Mouse (Mus musculus) E14TG2a.4 (cell line): ENCODE measurements at regions not wholly inside any gene's neighbourhood (a gene's known extent, or its start where the extent isn't known, plus 50 kb on each side); places are given as distances from the start of the nearest gene placed in this dataset.

Experiments used
- H3K27me3 ChIP-seq: 2 replicates; pipeline ENCODE4 v1.6.1; 2014; ENCODE audit warnings: low read length, control low read depth; ENCODE audit not compliant: insufficient read depth
- H3K36me3 ChIP-seq: 2 replicates; pipeline ENCODE4 v1.6.1; 2014; ENCODE audit warnings: low read length, control low read depth; ENCODE audit not compliant: insufficient read depth
- H3K4me1 ChIP-seq: replicated peaks from 2 replicates; pipeline ENCODE4 v1.6.1; 2014; ENCODE audit warnings: low read depth, low read length, control low read depth
- H3K4me3 ChIP-seq: replicated peaks from 2 replicates; pipeline ENCODE4 v1.5.1; 2014; ENCODE audit warnings: mild to moderate bottlenecking, low read length
- H3K9me3 ChIP-seq: 2 replicates; pipeline ENCODE4 v1.6.1; 2014; ENCODE audit warnings: low read length, control low read depth
- CTCF ChIP-seq: conservative IDR thresholded peaks from 2 replicates; pipeline ENCODE4 v1.5.1; 2014; ENCODE audit warnings: low read length
- NANOG ChIP-seq: IDR thresholded peaks from 2 replicates; pipeline ENCODE4 v1.6.1; 2014; ENCODE audit warnings: borderline replicate concordance, low read length, mixed read lengths
- POU5F1 ChIP-seq: IDR thresholded peaks from 2 replicates; pipeline ENCODE4 v1.6.1; 2014; ENCODE audit warnings: low read length, borderline replicate concordance

GRCm38 (mm10) chr8:82702044-82702443 is 71.9 kb downstream of the Zfp330 start:
- TF ChIP-seq NANOG (no peak), CTCF (no peak), POU5F1 (no peak)
- no peak overlapping the region for H3K4me3 ChIP-seq
- H3K9me3 ChIP-seq: no peaks in the 10 kb centered on the region
- H3K4me1 ChIP-seq: no peaks in the 10 kb centered on the region
- H3K36me3 ChIP-seq: no peaks in the 10 kb centered on the region
- H3K27me3 ChIP-seq: no peaks in the 10 kb centered on the region

- H3K4me3 ChIP-seq: no peak overlapping the region
- no peaks in the 10 kb centered on the region for H3K4me1 ChIP-seq
- no peaks in the 10 kb centered on the region for H3K36me3 ChIP-seq
- H3K27me3 ChIP-seq: no peaks in the 10 kb centered on the region
- TF ChIP-seq POU5F1 (no peak), CTCF (no peak), NANOG (no peak)
- H3K9me3 ChIP-seq: no peaks in the 10 kb centered on the region
Observed at GRCm38 (mm10) chr8:82700471-82700870, 73.5 kb downstream of the Zfp330 start.

GRCm38 (mm10) chr8:82699221-82699620 is 74.7 kb downstream of the Zfp330 start:
- Histone ChIP-seq H3K27me3 (no peaks in the 10 kb centered on the region), H3K9me3 (no peaks in the 10 kb centered on the region), H3K4me3 (no peak overlapping the region), H3K4me1 (no peaks in the 10 kb centered on the region), H3K36me3 (no peaks in the 10 kb centered on the region)
- TF ChIP-seq NANOG (no peak), POU5F1 (no peak), CTCF (no peak)

- no peak for TF ChIP-seq CTCF
- TF ChIP-seq NANOG: no peak
- H3K4me1 ChIP-seq: no peaks in the 10 kb centered on the region
- no peaks in the 10 kb centered on the region for H3K36me3 ChIP-seq
- no peaks in the 10 kb centered on the region for H3K9me3 ChIP-seq
- no peak overlapping the region for H3K4me3 ChIP-seq
- no peaks in the 10 kb centered on the region for H3K27me3 ChIP-seq
Observed at GRCm38 (mm10) chr8:82698071-82698470, 75.9 kb downstream of the Zfp330 start.

- Histone ChIP-seq H3K36me3 (no peaks in the 10 kb centered on the region), H3K4me3 (no peak overlapping the region), H3K27me3 (no peaks in the 10 kb centered on the region), H3K9me3 (no peaks in the 10 kb centered on the region), H3K4me1 (no peaks in the 10 kb centered on the region)
- TF ChIP-seq NANOG (no peak), CTCF (no peak), POU5F1 (no peak)
Observed at GRCm38 (mm10) chr8:82693086-82693485, 80.9 kb downstream of the Zfp330 start.

- H3K27me3 ChIP-seq: no peaks in the 10 kb centered on the region
- H3K4me1 ChIP-seq: no peaks in the 10 kb centered on the region
- no peaks in the 10 kb centered on the region for H3K36me3 ChIP-seq
- peak; percentile 27 for TF ChIP-seq CTCF
- TF ChIP-seq NANOG: no peak
- no peak overlapping the region for H3K4me3 ChIP-seq
- no peaks in the 10 kb centered on the region for H3K9me3 ChIP-seq
Observed at GRCm38 (mm10) chr8:82689322-82689721, 84.6 kb downstream of the Zfp330 start.

GRCm38 (mm10) chr8:82685966-82686365 is 88.0 kb downstream of the Zfp330 start:
- no peak overlapping the region for H3K4me3 ChIP-seq
- no peaks in the 10 kb centered on the region for H3K9me3 ChIP-seq
- no peak for TF ChIP-seq NANOG
- no peak for TF ChIP-seq POU5F1
- TF ChIP-seq CTCF: no peak
- no peaks in the 10 kb centered on the region for H3K27me3 ChIP-seq
- H3K4me1 ChIP-seq: no peaks in the 10 kb centered on the region
- no peaks in the 10 kb centered on the region for H3K36me3 ChIP-seq

GRCm38 (mm10) chr8:82678793-82679192 is 95.2 kb downstream of the Zfp330 start:
- Histone ChIP-seq H3K4me1 (no peaks in the 10 kb centered on the region), H3K36me3 (no peaks in the 10 kb centered on the region), H3K4me3 (no peak overlapping the region), H3K27me3 (no peaks in the 10 kb centered on the region), H3K9me3 (no peaks in the 10 kb centered on the region)
- TF ChIP-seq POU5F1 (no peak), CTCF (no peak)

GRCm38 (mm10) chr8:82677781-82678180 is 96.2 kb downstream of the Zfp330 start:
- TF ChIP-seq POU5F1 (no peak), CTCF (no peak), NANOG (no peak)
- H3K36me3 ChIP-seq: no peaks in the 10 kb centered on the region
- no peaks in the 10 kb centered on the region for H3K9me3 ChIP-seq
- H3K4me1 ChIP-seq: no peaks in the 10 kb centered on the region
- H3K4me3 ChIP-seq: no peak overlapping the region
- no peaks in the 10 kb centered on the region for H3K27me3 ChIP-seq
